Mouse (Mus musculus): ENCODE measurements around the gene Gm17409. TPM values are rescaled to one million over a fixed set of nuclear protein-coding genes. Genes with fewer than 3 reads are reported as not detected.

Gm17409 gene
- polyA plus RNA-seq, 1 experiment from 2014 or later, result not detected

DNA sequence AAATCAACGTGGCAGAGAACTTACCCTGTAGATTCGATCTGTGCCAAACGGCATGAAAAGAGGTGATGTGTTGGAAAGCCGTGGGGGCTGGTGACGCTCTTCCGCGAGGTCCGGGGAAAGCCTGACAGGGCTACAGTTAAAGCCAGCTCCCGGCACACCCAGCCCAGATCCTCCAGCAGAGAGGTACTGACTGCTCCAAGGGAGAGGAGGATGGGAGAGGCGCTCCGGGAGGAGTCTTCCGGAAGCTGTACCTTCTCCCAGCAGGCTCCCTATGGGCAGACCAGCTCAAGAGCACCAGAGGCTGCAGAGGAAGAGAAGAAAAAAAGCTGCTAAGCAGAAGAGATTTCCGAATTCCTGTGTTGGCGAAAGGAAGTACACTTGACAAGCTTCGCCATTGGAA is 46.1 kb downstream of the Gm17409 start:
- ATAC-seq (replicated peaks; ENCODE audit: low FRiP score), result no peak; the same call in 1 of the 2 replicates
- Histone ChIP-seq H3K36me3 (0 out of 2 replicates have a peak, but pooled peaks cover 3% of the 10 kb centered on the region), H3K9ac (no peak overlapping the region), H3K4me3 (replicated peaks) (no peak overlapping the region), H3K9me3 (replicated peaks) (no peaks in the 10 kb centered on the region), H3K27me3 (no peaks in the 10 kb centered on the region), H3K4me1 (peaks cover 37% of the 10 kb centered on the region), H3K4me2 (peak overlapping the region; percentile 32), H3K27ac (peak overlapping the region; percentile 45)
- 31% methylated on average over 15 of the region's 15 CpGs for WGBS

GRCm38 (mm10) chr2:58516920-58517319 is 47.0 kb downstream of the Gm17409 start:
- H3K4me2 ChIP-seq, result no peak overlapping the region
- H3K9me3 ChIP-seq (replicated peaks), result no peaks in the 10 kb centered on the region
- H3K36me3 ChIP-seq, result 0 out of 2 replicates have a peak, but pooled peaks cover under 1% of the 10 kb centered on the region
- no peak overlapping the region for H3K4me3 ChIP-seq (replicated peaks)
- no peak overlapping the region for H3K9ac ChIP-seq
- peak overlapping the region; percentile 45 for H3K27ac ChIP-seq
- ATAC-seq (replicated peaks; ENCODE audit: low FRiP score), result no peak
- 43% methylated on average over 6 of the region's 6 CpGs for WGBS
- no peaks in the 10 kb centered on the region for H3K27me3 ChIP-seq
- peaks cover 41% of the 10 kb centered on the region for H3K4me1 ChIP-seq

DNA sequence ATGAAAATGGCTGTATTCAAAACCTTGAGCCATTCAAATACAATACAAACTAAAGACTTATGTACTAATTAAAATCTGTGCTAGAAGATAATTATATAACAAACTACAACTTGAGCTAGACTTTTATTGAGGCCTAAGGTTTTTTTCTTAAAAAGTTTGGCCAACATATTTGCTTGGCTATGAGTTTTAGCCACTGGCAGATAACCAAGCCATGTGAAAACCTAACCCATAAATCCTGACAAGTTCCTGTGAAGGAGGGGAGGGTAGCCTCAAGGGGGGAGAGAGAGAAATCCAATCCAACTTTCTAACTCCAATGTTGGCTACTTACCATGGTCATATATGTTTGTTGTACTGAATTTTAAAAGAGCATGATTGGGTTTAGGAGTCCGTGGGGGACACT is 48.6 kb downstream of the Gm17409 start:
- WGBS, result 78% methylated on average over 1 of the region's 1 CpGs
- no peaks in the 10 kb centered on the region for H3K36me3 ChIP-seq
- no peak overlapping the region for H3K4me3 ChIP-seq (replicated peaks)
- no peaks in the 10 kb centered on the region for H3K27me3 ChIP-seq
- H3K9ac ChIP-seq, result no peak overlapping the region
- H3K4me1 ChIP-seq, result peaks cover 54% of the 10 kb centered on the region
- no peak overlapping the region for H3K4me2 ChIP-seq
- no peak overlapping the region for H3K27ac ChIP-seq
- no peak for ATAC-seq (replicated peaks; ENCODE audit: low FRiP score)
- H3K9me3 ChIP-seq (replicated peaks), result no peaks in the 10 kb centered on the region

Other genes with a start within 250 kb of the Gm17409 start
- 0.10 and 0.34 TPM in 2 replicates for gene Acvr1c, start 112.2 kb upstream of the Gm17409 start, polyA plus RNA-seq (2015; fragmentation: Nextera tagmentation; extraction: Ambion mirVana)
- 5.2 and 5.7 TPM in 2 replicates for gene Acvr1, start 97.0 kb downstream of the Gm17409 start, polyA plus RNA-seq (2015; fragmentation: Nextera tagmentation; extraction: Ambion mirVana)
- 7.7 and 7.8 TPM in 2 replicates for gene Upp2, start 97.2 kb downstream of the Gm17409 start, polyA plus RNA-seq (2015; fragmentation: Nextera tagmentation; extraction: Ambion mirVana)

Data from kidney, embryonic 15.5 days (tissue).